Mouse (Mus musculus) ES-E14 (cell line): ENCODE measurements around the gene Heatr5b.

Experiments
- CHD2 ChIP-seq: IDR thresholded peaks from 2 replicates; pipeline ENCODE4 v1.6.1; 2014; ENCODE audit warnings: mild to moderate bottlenecking, low read depth, low read length, inconsistent platforms
- ZC3H11A ChIP-seq: IDR thresholded peaks from 2 replicates; pipeline ENCODE4 v1.6.1; 2012; ENCODE audit warnings: low read depth, mild to moderate bottlenecking, inconsistent platforms, low read length, borderline replicate concordance
- ZNF384 ChIP-seq: IDR thresholded peaks from 2 replicates; pipeline ENCODE4 v1.6.1; 2012; ENCODE audit warnings: low read depth, low read length, inconsistent platforms

DNA sequence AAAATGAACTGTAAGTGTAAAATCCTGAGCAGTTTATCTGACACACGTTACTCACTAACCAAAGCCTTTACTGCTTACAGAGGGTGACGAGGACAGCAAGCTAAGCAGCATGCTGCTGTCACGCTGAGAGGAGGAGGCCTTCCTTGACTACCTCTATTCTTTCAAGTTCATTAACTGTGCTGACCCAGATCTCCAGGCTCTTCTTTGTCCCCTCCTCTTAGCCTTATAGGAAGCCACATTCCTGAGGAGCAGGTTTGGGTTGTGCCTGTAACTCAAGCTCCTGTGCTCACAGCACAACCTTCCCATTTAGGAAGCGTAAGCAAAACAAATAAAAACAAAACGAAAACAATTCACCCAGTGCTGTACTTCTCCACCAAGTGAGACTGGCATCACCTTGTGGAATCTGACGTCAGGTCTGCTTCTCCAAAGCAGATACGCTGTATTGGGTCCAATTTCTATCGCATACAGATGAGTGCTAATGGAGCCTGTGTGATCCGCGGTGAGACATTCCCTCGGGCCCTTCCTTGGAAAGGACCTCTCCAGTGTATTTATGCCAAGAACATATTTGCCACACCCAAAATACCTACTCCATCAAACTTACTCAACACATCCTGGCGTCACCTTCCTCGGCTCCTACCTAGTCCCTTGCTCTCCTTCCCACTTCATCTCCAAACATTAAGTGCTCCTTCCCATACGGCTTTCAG, 108.3 kb downstream of the Heatr5b start:
- TF ChIP-seq ZNF384 (no peak), ZC3H11A (no peak), CHD2 (no peak)
